Mouse (Mus musculus): Measurements from ENCODE around the gene Rhbdd3. TPM values are rescaled to one million over a fixed set of nuclear protein-coding genes. Genes with fewer than 3 reads are reported as not detected.

The Rhbdd3 gene
- polyA plus RNA-seq (2014; fragmentation: Nextera tagmentation; extraction: Ambion mirVana) = 34.5 and 45.4 TPM in 2 replicates

DNA sequence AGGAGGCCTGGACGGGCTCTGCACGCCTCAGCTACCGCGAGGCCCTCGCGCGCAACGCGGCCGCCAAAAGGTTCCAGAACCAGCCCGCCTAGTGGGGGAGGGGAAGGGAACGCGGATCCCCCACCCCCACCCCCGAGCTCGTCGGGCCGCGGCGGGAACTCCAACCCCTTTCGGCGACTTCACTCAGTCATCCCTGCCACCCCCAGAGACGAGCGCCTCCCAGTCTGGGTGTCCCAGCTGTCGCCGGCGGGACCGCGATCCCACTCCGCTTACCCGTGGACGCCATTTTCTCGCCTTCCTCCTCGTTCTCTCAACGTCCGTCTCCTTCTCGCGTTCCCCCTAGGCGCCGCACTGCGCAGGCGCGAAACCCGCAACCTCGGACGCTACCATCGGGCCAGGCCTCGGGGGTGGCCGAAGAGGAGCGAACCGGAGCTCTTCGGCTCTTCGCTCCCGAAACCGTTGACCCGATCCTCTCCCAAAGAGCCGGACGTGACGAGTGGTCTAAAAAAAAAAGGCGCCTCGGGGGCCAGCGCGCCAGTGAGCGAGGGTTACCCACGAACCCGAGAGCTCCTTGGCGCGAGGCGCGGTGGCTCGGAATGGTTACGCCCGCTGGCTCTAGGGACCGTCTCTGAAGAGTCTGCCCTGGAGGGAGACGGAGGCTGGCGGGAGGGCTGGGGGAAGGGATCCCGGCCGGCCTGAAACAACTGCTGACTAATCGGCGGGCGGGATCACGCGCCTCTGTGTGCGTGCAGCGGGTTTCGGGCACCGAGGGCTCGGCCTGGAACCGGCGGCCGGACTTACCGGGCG is at the start of gene Rhbdd3, which contains the start of gene Ewsr1:
TSS of gene Rhbdd3 (plus strand) at position 191 of the 807 bp plus-strand sequence.
TSS of gene Ewsr1 (minus strand) at position 531 of the 807 bp plus-strand sequence.
- Histone ChIP-seq H3K4me3 (replicated peaks; ENCODE audit: low read depth, low read length) (peak within 1 kb of the TSS; percentile 100), H3K9ac (replicated peaks; ENCODE audit: low read length) (peak within 1 kb of the TSS; percentile 94), H3K4me1 (ENCODE audit: control insufficient read depth, insufficient read depth, low read length) (peaks cover 39% of the 10 kb centered on the region), H3K36me3 (ENCODE audit: control insufficient read depth, insufficient read depth, low read length) (peaks cover 9% of the 10 kb centered on the region), H3K27me3 (ENCODE audit: control insufficient read depth, insufficient read depth, low read length) (no peaks in the 10 kb centered on the region), H3K9me3 (ENCODE audit: control insufficient read depth, low read length) (no peaks in the 10 kb centered on the region), H3K27ac (replicated peaks; ENCODE audit: low read depth, low read length) (peak within 1 kb of the TSS; percentile 99), H3K4me2 (ENCODE audit: low read length) (peak within 1 kb of the TSS; percentile 91)
- DNase-seq (peak; percentile 98), ATAC-seq (ENCODE audit: low FRiP score, low TSS enrichment) (peak; percentile 92)
- under 1% methylated on average over 88 of the region's 92 CpGs for WGBS

DNA sequence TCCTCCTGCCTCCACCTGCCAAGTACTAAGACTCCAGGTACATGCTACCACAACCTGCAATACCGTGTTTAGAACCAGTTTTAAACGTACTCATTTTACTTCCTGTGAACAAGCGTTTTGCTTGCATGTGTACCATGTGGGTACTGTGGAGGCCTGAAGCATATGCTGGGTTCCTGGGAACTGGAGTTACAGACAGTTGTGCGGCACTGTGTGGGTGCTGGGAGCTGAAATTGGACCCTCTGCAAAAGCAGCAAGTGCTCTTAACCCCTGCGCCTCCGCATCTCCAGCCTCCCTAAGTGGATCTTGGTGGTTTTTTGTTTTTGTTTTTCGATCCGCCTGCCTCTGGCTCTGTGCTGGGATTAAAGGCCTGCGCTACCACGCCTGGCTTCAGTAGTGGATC is 47.1 kb upstream of the Rhbdd3 start:
- DNase-seq = no peak
- Histone ChIP-seq H3K4me3 (replicated peaks; ENCODE audit: low read depth, low read length) (no peak overlapping the region), H3K27me3 (ENCODE audit: control insufficient read depth, insufficient read depth, low read length) (peaks cover 9% of the 10 kb centered on the region), H3K4me1 (ENCODE audit: control insufficient read depth, insufficient read depth, low read length) (peaks cover 6% of the 10 kb centered on the region; the same call in 1 of the 2 replicates), H3K27ac (replicated peaks; ENCODE audit: low read depth, low read length) (no peak overlapping the region), H3K36me3 (ENCODE audit: control insufficient read depth, insufficient read depth, low read length) (no peaks in the 10 kb centered on the region), H3K9ac (replicated peaks; ENCODE audit: low read length) (no peak overlapping the region), H3K4me2 (ENCODE audit: low read length) (no peak overlapping the region), H3K9me3 (ENCODE audit: control insufficient read depth, low read length) (no peaks in the 10 kb centered on the region)
- WGBS = 76% methylated on average over 10 of the region's 10 CpGs
- no peak for ATAC-seq (ENCODE audit: low FRiP score, low TSS enrichment)

DNA sequence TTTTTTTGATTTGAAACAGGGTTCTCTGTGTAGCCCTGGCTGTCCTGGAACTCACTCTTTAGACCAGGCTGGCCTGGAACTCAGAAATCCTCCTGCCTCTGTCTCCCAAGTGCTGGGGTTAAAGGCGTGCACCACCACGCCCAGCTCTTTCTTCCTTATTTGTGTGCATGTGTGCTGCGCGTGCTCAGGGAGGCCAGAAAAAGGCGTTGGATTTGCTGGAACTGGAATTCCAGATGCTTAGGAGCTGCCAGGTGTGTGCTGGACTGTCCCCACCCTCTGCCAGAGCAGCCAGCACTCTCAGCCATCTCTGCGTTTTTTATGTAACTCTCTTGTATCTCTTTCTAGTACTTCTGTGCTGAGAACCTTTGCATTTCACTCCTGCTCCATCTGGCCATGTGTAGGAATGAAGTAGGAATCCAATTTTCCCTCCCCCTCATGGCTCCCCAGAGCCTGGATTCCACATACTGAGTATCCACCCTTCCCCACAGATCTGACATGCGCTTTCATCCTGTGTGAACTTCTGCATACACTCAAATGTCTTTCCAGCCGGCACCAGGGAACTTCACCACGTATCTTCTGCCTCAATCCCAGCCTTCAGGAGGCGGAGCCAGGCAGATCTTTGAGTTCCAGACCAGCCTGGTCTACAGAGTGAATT is 46.4 kb upstream of the Rhbdd3 start:
- Histone ChIP-seq H3K9me3 (ENCODE audit: control insufficient read depth, low read length) (no peaks in the 10 kb centered on the region), H3K4me3 (replicated peaks; ENCODE audit: low read depth, low read length) (no peak overlapping the region), H3K27ac (replicated peaks; ENCODE audit: low read depth, low read length) (no peak overlapping the region), H3K27me3 (ENCODE audit: control insufficient read depth, insufficient read depth, low read length) (peaks cover 16% of the 10 kb centered on the region), H3K4me2 (ENCODE audit: low read length) (no peak overlapping the region), H3K9ac (replicated peaks; ENCODE audit: low read length) (no peak overlapping the region), H3K4me1 (ENCODE audit: control insufficient read depth, insufficient read depth, low read length) (peaks cover 6% of the 10 kb centered on the region; the same call in 1 of the 2 replicates), H3K36me3 (ENCODE audit: control insufficient read depth, insufficient read depth, low read length) (no peaks in the 10 kb centered on the region)
- WGBS = 77% methylated on average over 10 of the region's 10 CpGs
- ATAC-seq (ENCODE audit: low FRiP score, low TSS enrichment) (no peak), DNase-seq (no peak)

DNA sequence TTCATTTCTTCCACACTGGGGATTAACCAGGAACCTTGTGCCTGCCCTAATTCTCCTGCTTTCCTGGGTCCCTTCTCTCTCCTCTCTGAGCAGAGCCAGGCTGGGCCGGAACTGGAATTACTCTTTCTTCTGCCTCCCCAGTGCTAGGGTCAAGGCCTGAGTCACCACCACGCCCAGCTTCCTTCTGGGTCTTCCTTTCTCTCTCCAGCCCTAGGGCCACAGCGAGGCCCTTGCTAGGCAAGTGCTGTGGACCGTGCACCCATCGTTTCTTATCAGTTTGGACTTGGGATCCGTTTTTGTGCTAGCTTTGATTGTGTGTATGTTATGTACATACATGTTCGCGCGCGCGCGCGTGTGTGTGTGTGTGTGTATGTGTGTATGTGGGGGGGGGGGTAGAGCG is 44.6 kb upstream of the Rhbdd3 start:
- H3K27me3 ChIP-seq (ENCODE audit: control insufficient read depth, insufficient read depth, low read length) = peaks cover 32% of the 10 kb centered on the region
- 91% methylated on average over 14 of the region's 14 CpGs for WGBS

DNA sequence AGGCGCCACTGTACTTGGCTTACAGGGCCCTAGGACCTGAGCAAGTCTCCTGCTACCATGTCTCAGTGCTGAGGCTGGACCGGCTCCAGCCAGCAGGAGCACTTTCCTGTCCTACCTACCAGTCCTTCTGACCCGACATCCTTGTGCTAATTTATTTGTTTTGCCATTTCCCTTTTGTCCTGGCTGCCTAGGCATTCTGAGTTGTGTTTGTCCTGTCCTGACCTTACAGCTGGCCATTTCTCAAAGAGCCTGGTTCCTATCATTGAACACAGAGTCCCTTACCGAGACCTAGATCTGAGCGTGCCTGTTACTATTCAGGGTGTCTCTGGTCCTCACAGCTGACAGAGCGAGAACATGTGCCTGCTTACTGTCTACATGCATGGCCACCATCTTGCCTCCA is 43.9 kb upstream of the Rhbdd3 start:
- Histone ChIP-seq H3K9ac (replicated peaks; ENCODE audit: low read length) (no peak overlapping the region), H3K36me3 (ENCODE audit: control insufficient read depth, insufficient read depth, low read length) (no peaks in the 10 kb centered on the region), H3K4me1 (ENCODE audit: control insufficient read depth, insufficient read depth, low read length) (peaks cover 15% of the 10 kb centered on the region), H3K4me2 (ENCODE audit: low read length) (no peak overlapping the region), H3K27ac (replicated peaks; ENCODE audit: low read depth, low read length) (no peak overlapping the region), H3K4me3 (replicated peaks; ENCODE audit: low read depth, low read length) (no peak overlapping the region), H3K27me3 (ENCODE audit: control insufficient read depth, insufficient read depth, low read length) (peaks cover 40% of the 10 kb centered on the region), H3K9me3 (ENCODE audit: control insufficient read depth, low read length) (no peaks in the 10 kb centered on the region)
- no peak for DNase-seq
- no peak for ATAC-seq (ENCODE audit: low FRiP score, low TSS enrichment)
- 75% methylated on average over 6 of the region's 6 CpGs for WGBS

More for the DNA sequence above, 44.6 kb upstream of the Rhbdd3 start:
- no peak for ATAC-seq (ENCODE audit: low FRiP score, low TSS enrichment)
- H3K4me3 ChIP-seq (replicated peaks; ENCODE audit: low read depth, low read length) = no peak overlapping the region
- no peaks in the 10 kb centered on the region for H3K9me3 ChIP-seq (ENCODE audit: control insufficient read depth, low read length)
- H3K27ac ChIP-seq (replicated peaks; ENCODE audit: low read depth, low read length) = no peak overlapping the region
- H3K9ac ChIP-seq (replicated peaks; ENCODE audit: low read length) = no peak overlapping the region
- no peaks in the 10 kb centered on the region for H3K36me3 ChIP-seq (ENCODE audit: control insufficient read depth, insufficient read depth, low read length)
- DNase-seq = no peak
- peaks cover 15% of the 10 kb centered on the region for H3K4me1 ChIP-seq (ENCODE audit: control insufficient read depth, insufficient read depth, low read length)
- H3K4me2 ChIP-seq (ENCODE audit: low read length) = no peak overlapping the region

DNA sequence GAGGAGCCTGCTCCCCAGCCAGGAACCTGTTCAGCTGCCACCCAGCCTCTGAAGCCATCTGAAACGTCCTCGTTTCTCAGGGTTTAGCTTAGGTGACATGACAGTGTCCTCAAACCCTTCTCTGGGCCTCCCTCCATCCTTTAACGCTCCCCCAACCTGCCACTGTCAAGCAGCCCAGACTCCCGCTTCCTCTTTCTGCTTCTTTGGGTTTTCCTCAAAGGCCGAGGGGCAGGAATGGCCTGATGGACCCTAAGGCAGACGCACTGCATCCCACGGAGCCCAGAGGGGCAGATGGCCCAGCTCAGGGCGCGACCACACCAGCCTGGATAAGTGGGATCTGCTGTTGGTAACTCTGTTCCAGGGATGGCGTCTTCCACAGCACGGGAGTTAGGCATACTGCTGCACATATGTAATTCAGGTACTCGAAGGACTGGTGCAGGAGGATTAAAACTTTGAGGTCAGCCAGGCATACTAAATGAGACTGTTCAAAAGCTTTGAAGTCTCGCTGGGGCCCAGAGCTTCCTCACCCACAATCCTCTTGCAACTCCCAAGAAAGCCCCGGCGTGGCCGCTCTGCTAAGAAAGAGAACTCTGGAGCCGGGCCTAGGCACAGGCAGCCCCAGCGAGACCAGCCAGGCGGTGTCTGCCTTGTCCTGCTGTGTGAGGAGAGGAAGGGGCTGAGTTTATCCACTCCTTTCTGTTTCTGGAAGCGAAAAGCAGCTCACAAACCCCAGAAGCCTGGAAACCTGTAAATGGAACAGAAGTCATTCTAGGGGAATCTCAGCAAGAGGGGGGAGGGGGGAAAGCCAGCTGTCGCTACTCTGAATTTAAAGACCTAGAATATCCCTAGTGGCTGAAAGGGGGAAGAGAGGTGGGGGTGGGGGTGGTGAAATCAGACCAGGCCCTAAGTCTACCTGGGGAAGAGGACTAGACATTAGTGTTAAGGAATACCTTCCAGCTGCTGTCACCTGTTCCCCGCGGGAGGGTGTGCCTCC is 42.5 kb upstream of the Rhbdd3 start:
- DNase-seq = no peak
- 17% methylated on average over 23 of the region's 23 CpGs for WGBS
- Histone ChIP-seq H3K4me1 (ENCODE audit: control insufficient read depth, insufficient read depth, low read length) (peaks cover 19% of the 10 kb centered on the region), H3K9ac (replicated peaks; ENCODE audit: low read length) (no peak overlapping the region), H3K4me2 (ENCODE audit: low read length) (no peak overlapping the region), H3K9me3 (ENCODE audit: control insufficient read depth, low read length) (no peaks in the 10 kb centered on the region), H3K4me3 (replicated peaks; ENCODE audit: low read depth, low read length) (no peak overlapping the region), H3K27ac (replicated peaks; ENCODE audit: low read depth, low read length) (no peak overlapping the region), H3K36me3 (ENCODE audit: control insufficient read depth, insufficient read depth, low read length) (0 out of 2 replicates have a peak, but pooled peaks cover 5% of the 10 kb centered on the region), H3K27me3 (ENCODE audit: control insufficient read depth, insufficient read depth, low read length) (peaks cover 53% of the 10 kb centered on the region)
- no peak for ATAC-seq (ENCODE audit: low FRiP score, low TSS enrichment)

DNA sequence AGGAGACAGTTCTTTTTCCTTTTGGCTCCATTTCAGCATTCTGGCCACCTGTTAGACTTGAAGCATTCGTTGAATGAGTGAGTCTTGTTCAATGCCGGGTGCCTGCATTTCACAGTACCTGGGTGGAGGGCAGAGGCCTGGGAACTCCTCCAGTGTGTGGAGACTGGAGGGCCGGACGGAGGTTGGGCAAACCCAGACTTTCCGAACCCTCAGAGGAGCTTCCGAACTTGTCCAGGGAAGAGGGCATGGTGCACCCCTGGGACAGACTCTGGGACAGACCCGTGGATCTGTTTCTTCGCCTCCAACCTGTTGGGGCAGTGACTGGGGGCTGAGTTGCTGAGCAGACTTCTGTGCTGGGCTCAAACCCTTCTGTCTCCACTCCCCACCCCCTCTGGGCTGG is 41.7 kb upstream of the Rhbdd3 start:
- Histone ChIP-seq H3K4me2 (ENCODE audit: low read length) (no peak overlapping the region), H3K9ac (replicated peaks; ENCODE audit: low read length) (no peak overlapping the region), H3K27me3 (ENCODE audit: control insufficient read depth, insufficient read depth, low read length) (peaks cover 62% of the 10 kb centered on the region), H3K36me3 (ENCODE audit: control insufficient read depth, insufficient read depth, low read length) (0 out of 2 replicates have a peak, but pooled peaks cover 5% of the 10 kb centered on the region), H3K27ac (replicated peaks; ENCODE audit: low read depth, low read length) (no peak overlapping the region), H3K4me1 (ENCODE audit: control insufficient read depth, insufficient read depth, low read length) (peaks cover 28% of the 10 kb centered on the region), H3K4me3 (replicated peaks; ENCODE audit: low read depth, low read length) (no peak overlapping the region), H3K9me3 (ENCODE audit: control insufficient read depth, low read length) (no peaks in the 10 kb centered on the region)
- no peak for DNase-seq
- WGBS = 45% methylated on average over 8 of the region's 8 CpGs
- no peak for ATAC-seq (ENCODE audit: low FRiP score, low TSS enrichment)

DNA sequence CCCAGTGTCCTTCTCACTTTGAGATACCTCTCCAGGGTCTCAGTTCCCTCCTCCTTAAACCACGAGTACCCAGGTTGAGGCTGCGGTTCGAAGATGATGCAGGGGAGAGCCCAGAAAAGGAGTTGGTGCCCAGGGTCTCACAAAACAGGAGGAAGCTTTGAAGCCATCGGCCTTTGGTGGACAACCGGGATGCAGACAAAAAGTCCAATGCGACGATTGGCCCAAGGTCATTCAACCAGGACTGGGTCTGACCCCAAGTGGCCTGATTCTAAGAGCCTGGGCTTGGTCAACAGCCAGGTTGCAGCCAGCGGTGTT is 41.2 kb upstream of the Rhbdd3 start:
- no peak for ATAC-seq (ENCODE audit: low FRiP score, low TSS enrichment)
- peak overlapping the region; percentile 43 for H3K4me3 ChIP-seq (replicated peaks; ENCODE audit: low read depth, low read length)
- DNase-seq = no peak
- no peak overlapping the region for H3K27ac ChIP-seq (replicated peaks; ENCODE audit: low read depth, low read length)
- WGBS = 13% methylated on average over 8 of the region's 8 CpGs
- no peaks in the 10 kb centered on the region for H3K9me3 ChIP-seq (ENCODE audit: control insufficient read depth, low read length)
- H3K4me2 ChIP-seq (ENCODE audit: low read length) = peak overlapping the region; percentile 83
- 0 out of 2 replicates have a peak, but pooled peaks cover 5% of the 10 kb centered on the region for H3K36me3 ChIP-seq (ENCODE audit: control insufficient read depth, insufficient read depth, low read length)
- peaks cover 66% of the 10 kb centered on the region for H3K27me3 ChIP-seq (ENCODE audit: control insufficient read depth, insufficient read depth, low read length)
- peak overlapping the region; percentile 50 for H3K9ac ChIP-seq (replicated peaks; ENCODE audit: low read length)
- H3K4me1 ChIP-seq (ENCODE audit: control insufficient read depth, insufficient read depth, low read length) = peaks cover 32% of the 10 kb centered on the region

Data from midbrain, embryonic 14.5 days (tissue).